Mouse (Mus musculus) liver, adult 2 months (tissue): Measurements from ENCODE around the gene Ms4a6c.

Experiments
- CTCF ChIP-seq: fragments of 200-500 bp; IDR thresholded peaks from 2 replicates; pipeline ENCODE4 v1.5.1; 2011; ENCODE audit warnings: low read depth, low read length, control low read depth
- POLR2A ChIP-seq: fragments of 200-500 bp; IDR thresholded peaks from 2 replicates; pipeline ENCODE4 v1.6.1; 2011; ENCODE audit warnings: low read length, control low read depth; ENCODE audit not compliant: insufficient read depth; ENCODE audit errors: extremely low read depth

GRCm38 (mm10) chr19:11483941-11484340, 14.8 kb downstream of the Ms4a6c start:
- TF ChIP-seq POLR2A = no peak
- TF ChIP-seq CTCF = no peak
